Mouse (Mus musculus) lung, postnatal 0 days (tissue): ENCODE results near the gene Pfas.

ENCODE experiments used
- CTCF ChIP-seq: IDR thresholded peaks from 2 replicates; pipeline ENCODE4 v1.5.1; 2016; ENCODE audit warnings: antibody characterized with exemption, mild to moderate bottlenecking
- EP300 ChIP-seq: IDR thresholded peaks from 2 replicates; pipeline ENCODE4 v1.6.1; 2016; ENCODE audit warnings: antibody characterized with exemption, mild to moderate bottlenecking, control low read depth

GRCm38 (mm10) chr11:68956107-68956506 is 52.2 kb downstream of the Pfas start:
- TF ChIP-seq EP300 (no peak), CTCF (no peak)
